Comparison of ENCODE assay signal across 13 mouse cellular contexts in the genomic region with DNA sequence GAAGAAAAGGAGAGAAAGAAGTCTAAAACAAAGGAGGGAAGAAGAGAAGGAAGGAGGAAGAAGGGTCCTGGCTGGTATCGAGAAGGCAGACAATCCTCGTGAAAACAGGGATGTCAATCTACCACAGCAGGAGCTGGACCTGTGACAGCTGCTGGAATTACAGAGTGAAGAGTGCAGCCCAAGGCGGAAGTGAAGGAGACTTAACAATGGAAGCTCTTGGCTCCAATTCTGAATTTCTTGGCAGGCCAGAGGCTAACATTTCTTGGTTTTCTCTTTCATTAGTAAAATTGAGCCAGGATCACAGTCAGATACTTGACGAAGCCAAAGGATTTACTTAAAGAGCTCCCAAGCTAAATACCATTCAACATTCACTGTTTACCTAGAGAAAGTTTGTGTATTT. TPM values are rescaled to one million over a fixed set of nuclear protein-coding genes. Genes with fewer than 3 reads are reported as not detected.
DNase-seq lines count a peak whose midpoint lies in the region; ATAC-seq lines count a peak whose summit lies in the region.
"Had no signal": no experiment of that assay in that cellular context is flagged by ENCODE, and none has a peak within 500 bp of the region (broad histone marks: within the 10 kb centered on the region; RNA-seq: fewer than 3 reads in every experiment).

No protein-coding gene starts in this region.

- H3K4me2 ChIP-seq in forebrain, embryonic 14.5 days (ENCODE audit: low read length): no peak overlapping the region
- H3K4me2 ChIP-seq: embryonic facial prominence, embryonic 13.5 days; hindbrain, embryonic 12.5 days had no signal

- peaks cover 82% of the 10 kb centered on the region for H3K36me3 ChIP-seq in forebrain, embryonic 14.5 days (ENCODE audit: control insufficient read depth, insufficient read depth, low read length)
- peaks cover 89% of the 10 kb centered on the region for H3K36me3 ChIP-seq in forebrain, embryonic 10.5 days (replicated peaks)

- no peak overlapping the region for H3K27ac ChIP-seq in forebrain, embryonic 14.5 days (ENCODE audit: low read depth, low read length)
- no peak overlapping the region for H3K27ac ChIP-seq in forebrain, embryonic 10.5 days
- H3K27ac ChIP-seq: embryonic facial prominence, embryonic 13.5 days; hindbrain, embryonic 12.5 days had no signal

- H3K4me3 ChIP-seq in forebrain, embryonic 14.5 days (ENCODE audit: low read depth, low read length): no peak overlapping the region
- no peak overlapping the region for H3K4me3 ChIP-seq in forebrain, embryonic 10.5 days
- H3K4me3 ChIP-seq: embryonic facial prominence, embryonic 13.5 days; hindbrain, embryonic 12.5 days had no signal

- H3K9me3 ChIP-seq in forebrain, embryonic 14.5 days (replicated peaks; ENCODE audit: control insufficient read depth, low read length): no peaks in the 10 kb centered on the region
- H3K9me3 ChIP-seq in forebrain, embryonic 10.5 days: no peaks in the 10 kb centered on the region
- H3K9me3 ChIP-seq: embryonic facial prominence, embryonic 13.5 days; G1E; hindbrain, embryonic 12.5 days had no signal

- no peaks in the 10 kb centered on the region for H3K27me3 ChIP-seq in forebrain, embryonic 14.5 days (replicated peaks; ENCODE audit: control insufficient read depth, insufficient read depth, low read length)
- H3K27me3 ChIP-seq in forebrain, embryonic 10.5 days (ENCODE audit: poor library complexity, severe bottlenecking): no peaks in the 10 kb centered on the region
- H3K27me3 ChIP-seq: embryonic facial prominence, embryonic 13.5 days; hindbrain, embryonic 12.5 days had no signal

- no peak for ATAC-seq in forebrain, embryonic 14.5 days
- ATAC-seq: midbrain, embryonic 16.5 days had no signal

- 49% methylated on average over 4 of the region's 4 CpGs for WGBS in forebrain, embryonic 14.5 days
- WGBS in forebrain, embryonic 10.5 days: 87% methylated on average over 4 of the region's 4 CpGs

- no peaks in the 10 kb centered on the region for H3K4me1 ChIP-seq in forebrain, embryonic 14.5 days (ENCODE audit: control insufficient read depth, insufficient read depth, low read length)
- peaks cover 2% of the 10 kb centered on the region; the same call in 1 of the 2 replicates for H3K4me1 ChIP-seq in forebrain, embryonic 10.5 days
- H3K4me1 ChIP-seq: embryonic facial prominence, embryonic 13.5 days had no signal

- no peak overlapping the region for H3K9ac ChIP-seq in forebrain, embryonic 14.5 days (ENCODE audit: low read length)
- H3K9ac ChIP-seq: embryonic facial prominence, embryonic 13.5 days; hindbrain, embryonic 12.5 days had no signal

- DNase-seq in forebrain, embryonic 14.5 days (ENCODE audit: low spot score): peak; percentile 47
- no peak for DNase-seq in forebrain, embryonic 10.5 days (ENCODE audit: extremely low spot score, low spot score)
- DNase-seq in kidney, postnatal 14 days: peak; percentile 30
- DNase-seq in kidney, adult 9 months: no peak
- DNase-seq in gonadal fat pad, adult 2 months (ENCODE audit: low read depth): peak; percentile 56
- peak; percentile 29 for DNase-seq in lung, postnatal 25 days (ENCODE audit: low spot score)
- no peak for DNase-seq in embryo, embryonic 10.5 days (ENCODE audit: low spot score)
- no peak for DNase-seq in T-cell, adult 2 months (ENCODE audit: low spot score)
- DNase-seq: cerebellum, adult 18-20 months had no signal

RNA-seq across cellular contexts. Expression of a gene that starts 31.7 kb away (rescaled TPM):
- polyA plus RNA-seq in forebrain, embryonic 14.5 days (2014; fragmentation: Nextera tagmentation; extraction: Ambion mirVana): 8.2 and 9.6 TPM in 2 replicates
- 13.5 and 13.6 TPM in 2 replicates for polyA plus RNA-seq in forebrain, embryonic 10.5 days (2016; fragmentation: Nextera tagmentation; extraction: Ambion mirVana)
- 12.1 and 17.1 TPM in 2 replicates for polyA plus RNA-seq in gonadal fat pad, adult 2 months (2012; rRNA removed)

RNA-seq across cellular contexts. Expression of a gene that starts 58.1 kb away (rescaled TPM):
- polyA plus RNA-seq in forebrain, embryonic 14.5 days (2014; fragmentation: Nextera tagmentation; extraction: Ambion mirVana): 9.7 and 9.9 TPM in 2 replicates
- 13.9 and 14.3 TPM in 2 replicates for polyA plus RNA-seq in forebrain, embryonic 10.5 days (2016; fragmentation: Nextera tagmentation; extraction: Ambion mirVana)
- polyA plus RNA-seq in gonadal fat pad, adult 2 months (2012; rRNA removed): 4.0 and 6.4 TPM in 2 replicates

Comparison
In these comparisons a context has a peak if more than half of its experiments do, and no peak if none do; other contexts are left out.
1. DNase-seq: peak in forebrain, embryonic 14.5 days (single experiment), kidney, postnatal 14 days (single experiment), gonadal fat pad, adult 2 months (single experiment) and lung, postnatal 25 days (single experiment); none in forebrain, embryonic 10.5 days (single experiment), kidney, adult 9 months (single experiment), embryo, embryonic 10.5 days (single experiment) and T-cell, adult 2 months (single experiment).